Mouse (Mus musculus): ENCODE results near the gene Agap3. TPM values are rescaled to one million over a fixed set of nuclear protein-coding genes. Genes with fewer than 3 reads are reported as not detected.

Gene Agap3
- polyA plus RNA-seq (2015; fragmentation: Illumina TruSeq; extraction: RNeasy Lipid Tissue Mini Kit (QIAGEN cat#74804); ENCODE audit: insufficient read depth, low read depth, low replicate concordance): 26.5 TPM

GRCm38 (mm10) chr5:24452030-24452690, at the start of gene Agap3:
Agap3 (plus strand) TSS chr5:24452177.

GRCm38 (mm10) chr5:24413042-24413693, 38.8 kb upstream of the Agap3 start, which contains the start of gene Asic3:
Asic3 (plus strand) TSS chr5:24413392.

GRCm38 (mm10) chr5:24423129-24424003, 28.6 kb upstream of the Agap3 start, which contains the start of the genes Cdk5 and Slc4a2:
Cdk5 (minus strand) TSS chr5:24423530.
Slc4a2 (plus strand) TSS chr5:24423837.

GRCm38 (mm10) chr5:24444746-24445427, 7.1 kb upstream of the Agap3 start, which contains the start of gene Fastk:
Fastk (minus strand) TSS chr5:24445287.

GRCm38 (mm10) chr5:24447624-24448298, 4.2 kb upstream of the Agap3 start, which contains the start of gene Tmub1:
Tmub1 (minus strand) TSS chr5:24447854.

GRCm38 (mm10) chr5:24526889-24527230, 74.9 kb downstream of the Agap3 start, which contains the start of gene Gbx1:
Gbx1 (minus strand) TSS chr5:24527202.

GRCm38 (mm10) chr5:24540387-24541143, 88.6 kb downstream of the Agap3 start, which contains the start of gene Asb10:
Asb10 (minus strand) TSS chr5:24540978.

Other genes starting within 250 kb of the Agap3 start
- 4.4 TPM for gene Kcnh2, start 100.6 kb upstream of the Agap3 start, polyA plus RNA-seq (2015; fragmentation: Illumina TruSeq; extraction: RNeasy Lipid Tissue Mini Kit (QIAGEN cat#74804); ENCODE audit: insufficient read depth, low read depth, low replicate concordance)
- gene Nos3, start 87.4 kb upstream of the Agap3 start, polyA plus RNA-seq (2015; fragmentation: Illumina TruSeq; extraction: RNeasy Lipid Tissue Mini Kit (QIAGEN cat#74804); ENCODE audit: insufficient read depth, low read depth, low replicate concordance): 6.1 TPM
- gene Atg9b, start 60.0 kb upstream of the Agap3 start, polyA plus RNA-seq (2015; fragmentation: Illumina TruSeq; extraction: RNeasy Lipid Tissue Mini Kit (QIAGEN cat#74804); ENCODE audit: insufficient read depth, low read depth, low replicate concordance): 0.92 TPM
- 16.3 TPM for gene Abcb8, start 58.5 kb upstream of the Agap3 start, polyA plus RNA-seq (2015; fragmentation: Illumina TruSeq; extraction: RNeasy Lipid Tissue Mini Kit (QIAGEN cat#74804); ENCODE audit: insufficient read depth, low read depth, low replicate concordance)
- not detected for gene Asic3, start 38.8 kb upstream of the Agap3 start, polyA plus RNA-seq (2015; fragmentation: Illumina TruSeq; extraction: RNeasy Lipid Tissue Mini Kit (QIAGEN cat#74804); ENCODE audit: insufficient read depth, low read depth, low replicate concordance)
- 16.5 TPM for gene Cdk5, start 28.6 kb upstream of the Agap3 start, polyA plus RNA-seq (2015; fragmentation: Illumina TruSeq; extraction: RNeasy Lipid Tissue Mini Kit (QIAGEN cat#74804); ENCODE audit: insufficient read depth, low read depth, low replicate concordance)
- 26.8 TPM for gene Slc4a2, start 28.3 kb upstream of the Agap3 start, polyA plus RNA-seq (2015; fragmentation: Illumina TruSeq; extraction: RNeasy Lipid Tissue Mini Kit (QIAGEN cat#74804); ENCODE audit: insufficient read depth, low read depth, low replicate concordance)
- 66.7 TPM for gene Fastk, start 6.9 kb upstream of the Agap3 start, polyA plus RNA-seq (2015; fragmentation: Illumina TruSeq; extraction: RNeasy Lipid Tissue Mini Kit (QIAGEN cat#74804); ENCODE audit: insufficient read depth, low read depth, low replicate concordance)
- 4.4 TPM for gene Tmub1, start 4.3 kb upstream of the Agap3 start, polyA plus RNA-seq (2015; fragmentation: Illumina TruSeq; extraction: RNeasy Lipid Tissue Mini Kit (QIAGEN cat#74804); ENCODE audit: insufficient read depth, low read depth, low replicate concordance)
- not detected for gene Gbx1, start 75.0 kb downstream of the Agap3 start, polyA plus RNA-seq (2015; fragmentation: Illumina TruSeq; extraction: RNeasy Lipid Tissue Mini Kit (QIAGEN cat#74804); ENCODE audit: insufficient read depth, low read depth, low replicate concordance)
- not detected for gene Asb10, start 88.8 kb downstream of the Agap3 start, polyA plus RNA-seq (2015; fragmentation: Illumina TruSeq; extraction: RNeasy Lipid Tissue Mini Kit (QIAGEN cat#74804); ENCODE audit: insufficient read depth, low read depth, low replicate concordance)
- gene 4931409K22Rik, start 104.6 kb downstream of the Agap3 start, polyA plus RNA-seq (2015; fragmentation: Illumina TruSeq; extraction: RNeasy Lipid Tissue Mini Kit (QIAGEN cat#74804); ENCODE audit: insufficient read depth, low read depth, low replicate concordance): not detected
- 8.9 TPM for gene Abcf2, start 125.3 kb downstream of the Agap3 start, polyA plus RNA-seq (2015; fragmentation: Illumina TruSeq; extraction: RNeasy Lipid Tissue Mini Kit (QIAGEN cat#74804); ENCODE audit: insufficient read depth, low read depth, low replicate concordance)
- 20.5 TPM for gene Chpf2, start 134.6 kb downstream of the Agap3 start, polyA plus RNA-seq (2015; fragmentation: Illumina TruSeq; extraction: RNeasy Lipid Tissue Mini Kit (QIAGEN cat#74804); ENCODE audit: insufficient read depth, low read depth, low replicate concordance)
- 5.5 TPM for gene Smarcd3, start 172.2 kb downstream of the Agap3 start, polyA plus RNA-seq (2015; fragmentation: Illumina TruSeq; extraction: RNeasy Lipid Tissue Mini Kit (QIAGEN cat#74804); ENCODE audit: insufficient read depth, low read depth, low replicate concordance)
- 11.7 TPM for gene Nub1, start 233.4 kb downstream of the Agap3 start, polyA plus RNA-seq (2015; fragmentation: Illumina TruSeq; extraction: RNeasy Lipid Tissue Mini Kit (QIAGEN cat#74804); ENCODE audit: insufficient read depth, low read depth, low replicate concordance)

Measured in pancreas, adult 10 weeks (tissue).